Mouse (Mus musculus): Measurements from ENCODE around the gene H2-Ab1.

GRCm38 (mm10) chr17:34300691-34301566 lies 43.4 kb downstream of the H2-Ab1 start:
- TF ChIP-seq GATA1 (IDR thresholded peaks at IDR 0.05; ENCODE audit: borderline replicate concordance, low read length), result no peak
- no peak for TF ChIP-seq FLI1 (IDR thresholded peaks at IDR 0.05; ENCODE audit: low read length)
